Mouse (Mus musculus): ENCODE data around the gene Smpd1.

Gene Smpd1

GRCm38 (mm10) chr7:105554212-105554942 lies at the start of gene Smpd1:
Gene Smpd1, plus strand, starts transcription at chr7:105554360.
- no peak for DNase-seq (ENCODE audit: extremely low spot score, low read depth, low spot score)

- no peak for DNase-seq (ENCODE audit: extremely low spot score, low read depth, low spot score)
Measured at GRCm38 (mm10) chr7:105507257-105507656, 46.9 kb upstream of the Smpd1 start.

- DNase-seq (ENCODE audit: extremely low spot score, low read depth, low spot score) = no peak
Measured at GRCm38 (mm10) chr7:105510143-105510542, 44.0 kb upstream of the Smpd1 start.

GRCm38 (mm10) chr7:105513845-105514291 lies 40.3 kb upstream of the Smpd1 start:
- DNase-seq (ENCODE audit: extremely low spot score, low read depth, low spot score) = no peak

- no peak for DNase-seq (ENCODE audit: extremely low spot score, low read depth, low spot score)
Measured at GRCm38 (mm10) chr7:105514561-105514960, 39.6 kb upstream of the Smpd1 start.

- no peak for DNase-seq (ENCODE audit: extremely low spot score, low read depth, low spot score)
Measured at GRCm38 (mm10) chr7:105515178-105515577, 39.0 kb upstream of the Smpd1 start.

- DNase-seq (ENCODE audit: extremely low spot score, low read depth, low spot score) = no peak
Measured at GRCm38 (mm10) chr7:105516669-105517360, 37.3 kb upstream of the Smpd1 start.

GRCm38 (mm10) chr7:105519336-105519735 lies 34.8 kb upstream of the Smpd1 start:
- DNase-seq (ENCODE audit: extremely low spot score, low read depth, low spot score) = no peak

GRCm38 (mm10) chr7:105519771-105520170 lies 34.4 kb upstream of the Smpd1 start:
- DNase-seq (ENCODE audit: extremely low spot score, low read depth, low spot score) = no peak

GRCm38 (mm10) chr7:105520201-105520600 lies 34.0 kb upstream of the Smpd1 start:
- DNase-seq (ENCODE audit: extremely low spot score, low read depth, low spot score) = no peak

- no peak for DNase-seq (ENCODE audit: extremely low spot score, low read depth, low spot score)
Measured at GRCm38 (mm10) chr7:105524222-105524621, 29.9 kb upstream of the Smpd1 start.

- no peak for DNase-seq (ENCODE audit: extremely low spot score, low read depth, low spot score)
Measured at GRCm38 (mm10) chr7:105527306-105527937, 26.7 kb upstream of the Smpd1 start.

GRCm38 (mm10) chr7:105528094-105528493 lies 26.1 kb upstream of the Smpd1 start:
- no peak for DNase-seq (ENCODE audit: extremely low spot score, low read depth, low spot score)

- no peak for DNase-seq (ENCODE audit: extremely low spot score, low read depth, low spot score)
Measured at GRCm38 (mm10) chr7:105534162-105534561, 20.0 kb upstream of the Smpd1 start.

- no peak for DNase-seq (ENCODE audit: extremely low spot score, low read depth, low spot score)
Measured at GRCm38 (mm10) chr7:105545986-105546385, 8.2 kb upstream of the Smpd1 start.

- DNase-seq (ENCODE audit: extremely low spot score, low read depth, low spot score) = no peak
Measured at GRCm38 (mm10) chr7:105547970-105548369, 6.2 kb upstream of the Smpd1 start.

GRCm38 (mm10) chr7:105549035-105549434 lies 5.1 kb upstream of the Smpd1 start:
- DNase-seq (ENCODE audit: extremely low spot score, low read depth, low spot score) = peak; percentile 85

GRCm38 (mm10) chr7:105553456-105554211 lies 526 bp upstream of the Smpd1 start:
- DNase-seq (ENCODE audit: extremely low spot score, low read depth, low spot score) = no peak

- no peak for DNase-seq (ENCODE audit: extremely low spot score, low read depth, low spot score)
Measured at GRCm38 (mm10) chr7:105555571-105555970, 1.4 kb downstream of the Smpd1 start.

GRCm38 (mm10) chr7:105556406-105556805 lies 2.2 kb downstream of the Smpd1 start:
- DNase-seq (ENCODE audit: extremely low spot score, low read depth, low spot score) = no peak

GRCm38 (mm10) chr7:105557671-105558070 lies 3.5 kb downstream of the Smpd1 start:
- no peak for DNase-seq (ENCODE audit: extremely low spot score, low read depth, low spot score)
